Mouse (Mus musculus): ENCODE data around the gene Myl3. TPM values are rescaled to one million over a fixed set of nuclear protein-coding genes. Genes with fewer than 3 reads are reported as not detected.

The Myl3 gene
- total RNA-seq, 2 experiments from 2014 or later: 10,942 to 11,353 TPM

DNA sequence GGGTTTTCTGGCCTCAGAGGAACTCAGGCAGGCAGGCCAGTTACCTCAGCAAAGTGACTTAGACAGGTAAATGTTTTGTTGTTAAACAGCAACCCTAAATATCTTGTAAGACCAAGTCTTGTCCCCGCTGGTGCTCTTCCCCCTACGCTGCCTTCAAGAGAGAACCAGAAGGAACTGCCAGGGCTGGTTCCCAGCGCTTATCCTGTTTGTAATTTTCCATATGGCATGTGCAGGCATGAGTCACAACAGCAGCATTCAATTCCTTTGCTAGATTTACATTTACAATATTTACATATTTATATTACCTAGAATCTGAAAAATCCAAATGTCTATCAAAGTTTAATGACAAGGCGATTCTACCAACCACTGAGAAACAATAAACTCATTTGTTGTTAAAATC, 68.4 kb downstream of the Myl3 start:
- no peak for DNase-seq
- intact Hi-C loops (cut with DNase I): no loop called here

DNA sequence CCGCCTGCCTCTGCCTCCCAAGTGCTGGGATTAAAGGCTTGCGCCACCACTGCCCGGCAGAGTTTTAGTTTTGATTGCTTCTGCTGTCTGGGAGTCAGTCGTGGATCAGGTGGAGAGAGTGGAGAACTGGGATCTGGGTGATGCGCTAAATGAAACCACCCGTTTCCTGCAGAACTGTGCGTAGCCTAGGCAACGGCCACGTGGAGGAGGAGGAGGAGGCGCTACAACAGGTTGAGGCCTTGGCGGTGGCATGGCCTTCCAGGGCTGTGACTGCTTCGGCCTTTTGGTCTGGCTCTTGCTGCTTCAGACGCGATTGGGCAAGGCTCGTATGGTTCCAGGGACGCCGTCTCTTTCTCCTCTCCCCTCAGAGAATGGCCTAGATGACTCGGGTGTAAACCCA, 72.1 kb downstream of the Myl3 start, which contains the start of gene Prss44:
Gene Prss44, plus strand, starts transcription at position 206 of the 400 bp plus-strand sequence.
- DNase-seq: no peak
- intact Hi-C loops (cut with DNase I): no loop called here

Other genes starting within 250 kb of the Myl3 start
- gene Setd2, start 209.3 kb upstream of the Myl3 start, total RNA-seq (2021): 10 to 100 TPM; 43.3 to 44.3 TPM
- 1 to 10 TPM in 1 of 2 experiments, under 1 TPM in 1; 0.92 to 1.2 TPM for gene Nradd, start 117.4 kb upstream of the Myl3 start, total RNA-seq (2021)
- gene Nbeal2, start 87.7 kb upstream of the Myl3 start, total RNA-seq (2021): 10 to 100 TPM in 1 of 2 experiments, 1 to 10 TPM in 1; 9.5 to 11.0 TPM
- gene Ccdc12, start 85.4 kb upstream of the Myl3 start, total RNA-seq (2021): 10 to 100 TPM; 60.6 to 66.9 TPM
- 1 to 10 TPM; 6.5 to 6.6 TPM for gene Pth1r, start 5.3 kb downstream of the Myl3 start, total RNA-seq (2021)
- gene Prss42, start 56.3 kb downstream of the Myl3 start, total RNA-seq (2021): not detected
- gene Prss44, start 72.1 kb downstream of the Myl3 start, total RNA-seq (2021): not detected
- not detected for gene Prss43, start 84.8 kb downstream of the Myl3 start, total RNA-seq (2021)
- gene Prss45, start 92.7 kb downstream of the Myl3 start, total RNA-seq (2021): not detected
- gene Prss46, start 102.6 kb downstream of the Myl3 start, total RNA-seq (2021): not detected
- gene Prss50, start 116.1 kb downstream of the Myl3 start, total RNA-seq (2021): not detected
- gene Als2cl, start 138.0 kb downstream of the Myl3 start, total RNA-seq (2021): 10 to 100 TPM; 15.3 to 15.5 TPM
- gene Tmie, start 138.3 kb downstream of the Myl3 start, total RNA-seq (2021): 1 to 10 TPM; 1.2 to 1.3 TPM
- not detected for gene Fam240a, start 175.0 kb downstream of the Myl3 start, total RNA-seq (2021)
- not detected for gene Tdgf1, start 204.3 kb downstream of the Myl3 start, total RNA-seq (2021)
- gene Lrrc2, start 209.7 kb downstream of the Myl3 start, total RNA-seq (2021): 100 to 1,000 TPM; 213 to 241 TPM
- gene Rtp3, start 248.7 kb downstream of the Myl3 start, total RNA-seq (2021): 1 to 10 TPM; 2.3 to 4.3 TPM